Mouse (Mus musculus) midbrain, embryonic 16.5 days (tissue): ENCODE data around the gene B430306N03Rik. TPM values are rescaled to one million over a fixed set of nuclear protein-coding genes. Genes with fewer than 3 reads are reported as not detected.
"Not testable (repeated sequence)": the region's sequence is repeated elsewhere in the genome, so short reads cannot be mapped to it uniquely, and the experiment has no call there.

Experiments used
- ATAC-seq: fragments of 200-750 bp; cut with Nextera tagmentation; 2 replicates; pipeline ENCODE4 v1.8.0; 2017; ENCODE audit warnings: moderate TSS enrichment
- H3K27ac ChIP-seq: fragments of 300-500 bp; sonication (generic); 2 replicates; pipeline ENCODE4 v1.5.1; 2014; ENCODE audit warnings: mild to moderate bottlenecking, low read length, mixed read lengths
- H3K27me3 ChIP-seq: fragments of 300-500 bp; sonication (generic); 2 replicates; pipeline ENCODE4 v1.6.1; 2014; ENCODE audit warnings: low read depth, low read length, mixed read lengths; ENCODE audit not compliant: control insufficient read depth, insufficient read depth
- H3K36me3 ChIP-seq: fragments of 300-500 bp; sonication (generic); 2 replicates; pipeline ENCODE4 v1.6.1; 2014; ENCODE audit warnings: mild to moderate bottlenecking, low read length, moderate library complexity, mixed read lengths; ENCODE audit not compliant: control insufficient read depth, insufficient read depth
- H3K4me1 ChIP-seq: fragments of 300-500 bp; sonication (generic); 2 replicates; pipeline ENCODE4 v1.6.1; 2014; ENCODE audit warnings: mild to moderate bottlenecking, low read length, mixed read lengths; ENCODE audit not compliant: control insufficient read depth, insufficient read depth
- H3K4me2 ChIP-seq: fragments of 300-500 bp; sonication (generic); 2 replicates; pipeline ENCODE4 v1.6.1; 2014; ENCODE audit warnings: mild to moderate bottlenecking, low read length, mixed read lengths
- H3K4me3 ChIP-seq: fragments of 300-500 bp; sonication (generic); 2 replicates; pipeline ENCODE4 v1.5.1; 2014; ENCODE audit warnings: low read depth, mild to moderate bottlenecking, low read length, moderate library complexity, mixed read lengths
- H3K9ac ChIP-seq: fragments of 300-500 bp; sonication (generic); 2 replicates; pipeline ENCODE4 v1.6.1; 2014; ENCODE audit warnings: low read depth, low read length, mixed read lengths
- H3K9me3 ChIP-seq: fragments of 300-500 bp; sonication (generic); replicated peaks from 2 replicates; pipeline ENCODE4 v1.6.1; 2014; ENCODE audit warnings: mild to moderate bottlenecking, low read length, mixed read lengths; ENCODE audit not compliant: control insufficient read depth, poor library complexity, severe bottlenecking
- WGBS: fragments of 180-500 bp; shearing (Covaris S2); extraction: QIAGEN DNeasy Blood & Tissue Kit; methylation state at CpG from one replicate; pipeline ENCODE4 v1.1.7; 2014; 5-methylcytosine and 5-hydroxymethylcytosine counted together
- polyA plus RNA-seq: library from polyadenylated mRNA; unstranded; fragments of >200 nt; fragmentation: Nextera tagmentation; extraction: Ambion mirVana; gene quantifications from 2 replicates; pipeline ENCODE4 v1.2.1, GENCODE M21; 2015

Gene B430306N03Rik
- polyA plus RNA-seq, 1 experiment from 2014 or later, result 0.14 TPM

DNA sequence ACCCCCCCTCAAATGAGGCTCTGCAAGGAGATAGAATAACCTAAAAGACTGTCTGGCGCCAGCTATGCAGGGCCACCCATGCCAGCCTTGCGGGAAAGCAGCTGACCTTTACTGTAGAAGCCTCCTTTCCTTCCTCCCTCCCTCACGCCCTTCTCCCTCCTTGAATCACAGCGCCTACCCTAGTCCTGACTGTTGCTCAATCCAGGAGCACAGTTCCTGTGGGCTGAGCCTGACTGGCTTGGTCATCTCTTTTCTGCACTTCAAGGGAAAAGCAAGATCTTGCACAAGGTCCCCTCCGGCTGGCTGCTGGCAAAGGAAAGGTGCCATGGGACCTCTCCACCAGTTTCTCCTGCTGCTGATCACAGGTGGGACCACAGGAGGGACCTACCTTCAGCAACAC lies 30.3 kb downstream of the B430306N03Rik start, which contains the start of gene Trem2:
TSS of gene Trem2 (plus strand) at position 171 of the 400 bp plus-strand sequence.
- Histone ChIP-seq H3K4me1 (no peaks in the 10 kb centered on the region), H3K4me2 (no peak within 1 kb of the TSS), H3K27me3 (no peaks in the 10 kb centered on the region), H3K9me3 (no peaks in the 10 kb centered on the region), H3K27ac (no peak within 1 kb of the TSS), H3K4me3 (no peak within 1 kb of the TSS), H3K9ac (no peak within 1 kb of the TSS), H3K36me3 (no peaks in the 10 kb centered on the region)
- no peak for ATAC-seq
- WGBS, result 90% methylated on average over 5 of the region's 5 CpGs

DNA sequence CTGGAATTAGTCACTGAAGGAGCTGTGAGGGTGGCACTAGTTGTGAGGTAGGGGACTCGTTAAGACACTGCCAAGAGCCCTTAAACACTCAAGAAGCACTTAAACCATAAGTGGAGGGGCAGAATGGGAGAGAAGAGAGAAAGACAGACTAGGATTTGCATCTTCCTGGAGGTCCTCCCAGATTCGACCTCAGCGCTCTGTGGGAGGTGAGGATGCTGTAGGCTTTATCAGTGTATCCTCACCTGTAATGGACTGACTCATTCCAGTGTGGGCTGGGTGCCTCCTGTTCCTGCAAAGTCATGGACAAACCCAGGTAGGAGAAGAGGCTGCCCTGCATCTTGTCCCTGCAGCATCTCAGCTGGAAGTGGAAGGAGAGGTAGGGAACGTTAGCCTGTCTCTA lies 30.9 kb downstream of the B430306N03Rik start:
- H3K27ac ChIP-seq, result no peak overlapping the region
- H3K9me3 ChIP-seq, result no peaks in the 10 kb centered on the region
- WGBS, result 74% methylated on average over 4 of the region's 4 CpGs
- H3K4me3 ChIP-seq, result no peak overlapping the region
- H3K36me3 ChIP-seq, result no peaks in the 10 kb centered on the region
- no peaks in the 10 kb centered on the region for H3K4me1 ChIP-seq
- H3K4me2 ChIP-seq, result no peak overlapping the region
- no peak overlapping the region for H3K9ac ChIP-seq
- no peaks in the 10 kb centered on the region for H3K27me3 ChIP-seq
- no peak for ATAC-seq

DNA sequence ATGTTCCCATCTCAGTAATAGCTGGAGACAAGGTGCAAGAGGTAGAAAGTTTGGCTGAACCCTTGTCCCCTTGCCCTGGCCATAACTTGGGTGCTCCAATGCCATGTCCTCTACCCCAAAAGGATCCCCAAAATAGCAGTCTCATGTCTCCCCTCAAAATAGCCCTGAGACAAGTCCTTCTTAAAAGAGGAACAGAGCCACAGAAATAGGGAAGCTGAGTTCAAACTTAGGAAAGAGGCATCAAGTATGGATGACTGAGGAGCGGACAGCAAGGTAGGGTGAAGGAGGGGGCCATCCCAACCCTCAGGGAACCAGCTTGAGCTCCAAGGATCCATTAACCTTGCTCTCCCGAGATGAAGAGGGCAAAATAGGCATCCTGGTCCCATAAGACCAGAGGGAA lies 31.3 kb downstream of the B430306N03Rik start:
- no peak for ATAC-seq
- WGBS, result 76% methylated on average over 2 of the region's 2 CpGs
- no peaks in the 10 kb centered on the region for H3K27me3 ChIP-seq
- H3K9me3 ChIP-seq, result no peaks in the 10 kb centered on the region
- no peak overlapping the region for H3K9ac ChIP-seq
- H3K4me2 ChIP-seq, result no peak overlapping the region
- no peak overlapping the region for H3K4me3 ChIP-seq
- H3K36me3 ChIP-seq, result no peaks in the 10 kb centered on the region
- H3K4me1 ChIP-seq, result no peaks in the 10 kb centered on the region
- H3K27ac ChIP-seq, result no peak overlapping the region

DNA sequence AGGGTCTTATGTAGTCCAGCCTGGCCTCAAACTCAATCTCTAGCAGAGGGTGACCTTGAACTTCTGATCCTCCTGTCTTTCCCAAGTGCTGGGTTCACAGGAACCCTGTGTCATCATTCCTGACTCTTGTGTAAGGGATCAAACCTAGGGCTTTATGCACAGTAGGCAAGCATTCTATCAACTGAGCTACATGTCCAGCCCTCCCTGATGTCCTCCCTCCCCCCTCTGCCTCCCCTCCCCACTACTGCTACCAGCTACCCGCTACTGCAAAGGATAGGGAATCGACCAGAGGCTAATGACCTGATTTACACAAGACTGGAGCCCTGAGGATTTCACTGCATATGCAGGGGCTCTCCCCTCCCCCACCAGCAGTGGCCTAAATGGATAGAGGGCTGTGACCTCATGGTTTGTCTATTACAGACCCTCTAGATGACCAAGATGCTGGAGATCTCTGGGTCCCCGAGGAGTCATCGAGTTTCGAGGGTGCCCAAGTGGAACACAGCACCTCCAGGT lies 34.8 kb downstream of the B430306N03Rik start:
- H3K27ac ChIP-seq, result no peak overlapping the region
- no peaks in the 10 kb centered on the region for H3K27me3 ChIP-seq
- H3K4me2 ChIP-seq, result no peak overlapping the region
- ATAC-seq, result no peak
- no peaks in the 10 kb centered on the region for H3K4me1 ChIP-seq
- WGBS, result 77% methylated on average over 5 of the region's 5 CpGs
- no peaks in the 10 kb centered on the region for H3K9me3 ChIP-seq
- H3K9ac ChIP-seq, result no peak overlapping the region
- no peaks in the 10 kb centered on the region for H3K36me3 ChIP-seq
- no peak overlapping the region for H3K4me3 ChIP-seq

DNA sequence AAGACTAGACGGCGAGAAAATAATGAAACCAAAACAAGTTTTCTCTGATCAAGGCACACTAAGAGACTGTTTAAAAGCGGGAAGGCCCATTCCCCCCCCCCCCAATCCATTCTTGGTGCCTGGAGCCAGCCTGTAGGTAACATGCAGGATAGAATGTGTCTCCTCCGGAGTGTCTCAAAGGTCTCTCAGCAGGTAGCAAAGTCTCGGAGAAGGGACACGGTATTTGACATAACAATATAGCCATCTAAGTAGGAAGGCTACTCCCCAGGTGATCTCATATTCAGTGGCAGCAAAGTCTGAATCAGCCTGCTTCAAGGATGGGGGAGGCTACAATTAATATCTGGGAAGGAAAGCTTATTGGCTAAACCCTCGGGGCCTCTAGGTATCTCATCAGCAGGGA lies 37.0 kb downstream of the B430306N03Rik start:
- not testable (repeated sequence) for H3K27me3 ChIP-seq, H3K9ac ChIP-seq, H3K4me1 ChIP-seq, H3K9me3 ChIP-seq, ATAC-seq, H3K36me3 ChIP-seq, H3K4me3 ChIP-seq, H3K4me2 ChIP-seq, H3K27ac ChIP-seq
- 55% methylated on average over 7 of the region's 7 CpGs for WGBS

DNA sequence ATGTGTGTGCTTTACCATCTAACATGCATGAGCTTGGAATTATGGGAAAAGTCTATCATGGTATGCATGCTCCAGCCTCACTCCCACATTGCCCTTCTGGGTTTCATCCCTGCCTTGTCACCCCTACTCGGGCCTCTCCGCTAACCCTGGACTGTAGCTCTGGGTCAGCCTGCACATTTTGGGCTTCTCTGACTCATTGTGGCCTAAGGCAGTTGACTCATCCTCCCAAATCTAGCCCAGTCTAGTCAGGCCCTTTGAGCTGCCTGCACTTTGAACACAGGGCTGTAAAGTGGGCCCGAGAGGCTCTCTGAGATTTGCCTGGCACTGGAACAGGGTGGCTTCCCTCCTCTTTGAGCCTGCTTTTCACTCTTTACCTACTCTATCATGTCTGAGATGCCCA lies 39.9 kb downstream of the B430306N03Rik start:
- ATAC-seq, result no peak
- WGBS, result 95% methylated on average over 3 of the region's 3 CpGs
- H3K9ac ChIP-seq, result no peak overlapping the region
- no peaks in the 10 kb centered on the region for H3K9me3 ChIP-seq
- H3K4me3 ChIP-seq, result no peak overlapping the region
- no peaks in the 10 kb centered on the region for H3K27me3 ChIP-seq
- H3K27ac ChIP-seq, result no peak overlapping the region
- H3K4me2 ChIP-seq, result no peak overlapping the region
- H3K36me3 ChIP-seq, result no peaks in the 10 kb centered on the region
- H3K4me1 ChIP-seq, result no peaks in the 10 kb centered on the region

DNA sequence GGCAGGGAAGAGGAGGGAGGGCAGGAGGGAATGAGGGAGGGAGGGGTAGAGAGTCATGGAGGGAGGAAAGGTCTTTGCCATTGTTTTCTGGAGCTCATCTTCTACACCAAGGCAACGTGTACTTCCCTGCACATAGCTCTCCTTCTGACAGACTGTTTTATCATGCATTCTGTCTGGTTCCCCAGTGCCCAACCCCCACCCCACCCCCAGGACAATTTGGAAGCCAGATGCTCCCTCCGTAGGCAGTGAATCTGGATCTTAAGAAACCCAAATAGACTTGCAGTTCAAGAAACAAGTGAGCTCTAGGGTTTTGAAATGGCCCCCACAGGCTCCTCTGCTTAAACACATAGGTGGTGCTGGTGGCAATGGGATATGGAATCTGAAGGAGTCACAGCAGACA lies 42.0 kb downstream of the B430306N03Rik start:
- 62% methylated on average over 2 of the region's 2 CpGs for WGBS
- Histone ChIP-seq H3K27me3 (no peaks in the 10 kb centered on the region), H3K4me2 (no peak overlapping the region), H3K36me3 (no peaks in the 10 kb centered on the region), H3K9ac (no peak overlapping the region), H3K4me1 (no peaks in the 10 kb centered on the region), H3K4me3 (no peak overlapping the region), H3K27ac (no peak overlapping the region), H3K9me3 (no peaks in the 10 kb centered on the region)
- ATAC-seq, result no peak

DNA sequence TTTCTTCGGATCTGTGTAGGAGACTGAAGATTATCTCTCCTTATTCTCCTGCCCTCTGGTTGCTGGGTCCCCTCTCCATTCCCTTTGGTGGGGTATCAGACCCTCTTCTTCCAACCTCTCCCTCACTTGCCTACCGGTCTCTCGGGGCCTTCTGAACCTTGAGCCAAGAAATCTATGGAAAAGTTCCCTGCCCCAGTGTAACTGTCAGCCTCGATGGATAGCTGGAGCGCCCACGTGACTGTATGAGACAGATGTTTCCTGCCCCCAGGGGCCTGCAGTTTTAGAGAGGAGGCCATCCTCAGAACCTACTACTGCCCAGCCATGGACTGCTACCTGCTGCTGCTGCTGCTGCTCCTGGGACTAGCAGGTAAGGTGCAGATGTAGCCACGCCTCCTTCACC lies 43.7 kb downstream of the B430306N03Rik start, which contains the start of gene Treml1:
TSS of gene Treml1 (plus strand) at position 301 of the 400 bp plus-strand sequence.
- H3K36me3 ChIP-seq, result no peaks in the 10 kb centered on the region
- no peaks in the 10 kb centered on the region for H3K4me1 ChIP-seq
- H3K9me3 ChIP-seq, result no peaks in the 10 kb centered on the region
- no peak for ATAC-seq
- no peak within 1 kb of the TSS for H3K4me3 ChIP-seq
- no peak within 1 kb of the TSS for H3K4me2 ChIP-seq
- H3K27ac ChIP-seq, result no peak within 1 kb of the TSS
- 86% methylated on average over 7 of the region's 7 CpGs for WGBS
- no peak within 1 kb of the TSS for H3K9ac ChIP-seq
- no peaks in the 10 kb centered on the region for H3K27me3 ChIP-seq

DNA sequence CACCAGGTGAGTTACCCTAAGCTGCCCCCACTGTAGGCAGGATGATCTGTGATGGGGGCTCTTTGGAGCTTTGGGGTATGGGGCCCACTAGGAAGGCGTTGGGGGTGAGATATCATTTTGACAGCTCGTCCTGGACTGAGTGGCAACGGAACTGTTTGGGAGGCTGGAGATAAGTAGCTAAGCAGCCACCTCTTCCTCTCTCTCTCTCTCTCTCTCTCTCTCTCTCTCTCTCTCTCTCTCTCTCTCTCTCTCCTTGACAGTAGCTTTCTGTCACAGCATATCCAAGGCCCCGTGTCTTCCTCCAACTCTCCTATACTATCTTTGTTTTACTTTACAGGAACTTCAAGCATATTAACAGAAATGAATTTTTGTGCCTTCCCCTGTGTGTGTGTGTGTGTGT lies 44.5 kb downstream of the B430306N03Rik start:
- H3K9me3 ChIP-seq, result no peaks in the 10 kb centered on the region
- H3K9ac ChIP-seq, result no peak overlapping the region
- H3K4me1 ChIP-seq, result no peaks in the 10 kb centered on the region
- no peak overlapping the region for H3K4me3 ChIP-seq
- H3K36me3 ChIP-seq, result no peaks in the 10 kb centered on the region
- ATAC-seq, result no peak
- H3K27me3 ChIP-seq, result no peaks in the 10 kb centered on the region
- H3K4me2 ChIP-seq, result no peak overlapping the region
- 83% methylated on average over 4 of the region's 4 CpGs for WGBS
- no peak overlapping the region for H3K27ac ChIP-seq
